Comparison of ENCODE assay signal across 8 mouse cellular contexts in the genomic region with DNA sequence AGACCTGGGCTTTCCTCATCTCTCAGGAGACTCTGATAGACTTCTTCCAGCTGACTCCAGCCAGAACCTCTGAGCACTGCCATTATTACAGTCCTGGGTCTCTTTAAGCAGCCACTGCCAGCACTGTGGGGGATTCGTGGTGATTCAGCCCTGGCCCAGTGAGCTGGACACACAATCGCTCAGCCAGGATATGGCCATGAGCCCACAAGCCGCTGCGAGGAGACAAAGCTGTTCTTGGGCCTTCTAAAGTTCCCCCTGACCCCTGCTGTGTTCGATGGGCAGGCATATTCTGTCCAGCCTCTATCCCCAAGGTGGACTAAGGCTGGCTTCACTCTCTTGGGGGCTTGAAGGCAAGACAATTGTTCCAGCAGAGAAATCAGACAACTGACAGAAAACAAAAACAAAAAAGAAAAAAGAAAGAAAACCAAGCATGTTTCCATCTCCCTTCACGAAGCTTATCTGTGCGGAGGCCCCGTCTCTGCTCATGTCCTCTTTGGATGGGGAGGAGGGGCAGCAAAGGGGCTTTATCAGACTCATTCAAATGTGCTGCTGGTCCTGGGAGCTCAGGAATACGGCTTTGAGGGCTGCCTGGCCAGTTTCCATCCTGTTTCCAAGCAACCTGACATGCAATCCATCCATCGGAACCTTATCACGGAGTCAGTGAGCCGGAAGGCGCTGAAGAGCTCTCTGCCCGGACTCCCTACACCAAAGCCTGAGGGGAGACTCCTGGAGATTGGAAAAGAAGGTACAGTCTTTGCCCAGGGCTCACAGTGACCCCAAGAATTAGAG.
DNase-seq lines count a peak whose midpoint lies in the region; ATAC-seq and TF ChIP-seq lines count a peak whose summit lies in the region.

No protein-coding gene starts in this region.

- WGBS in intestine, embryonic 14.5 days = 38% methylated on average over 14 of the region's 14 CpGs
- 42% methylated on average over 14 of the region's 14 CpGs for WGBS in intestine, embryonic 16.5 days
- 9% methylated on average over 14 of the region's 14 CpGs for WGBS in forebrain, postnatal 0 days

- H3K36me3 ChIP-seq in intestine, embryonic 14.5 days (ENCODE audit: control insufficient read depth, insufficient read depth, low read length) = no peaks in the 10 kb centered on the region
- no peaks in the 10 kb centered on the region for H3K36me3 ChIP-seq in intestine, embryonic 16.5 days (ENCODE audit: control insufficient read depth, insufficient read depth, low read length)
- H3K36me3 ChIP-seq in forebrain, postnatal 0 days (ENCODE audit: insufficient read depth) = no peaks in the 10 kb centered on the region

- no peak for TF ChIP-seq POLR2A in brain, embryonic 14.5 days (IDR thresholded peaks at IDR 0.05; ENCODE audit: borderline replicate concordance, extremely low read depth, insufficient read depth, insufficient read length, poor library complexity, severe bottlenecking)

- H3K4me3 ChIP-seq in intestine, embryonic 14.5 days (ENCODE audit: low read depth, low read length) = no peak overlapping the region
- H3K4me3 ChIP-seq in intestine, embryonic 16.5 days (ENCODE audit: low read length) = no peak overlapping the region
- H3K4me3 ChIP-seq in forebrain, postnatal 0 days (ENCODE audit: low read depth, low read length) = no peak overlapping the region

- H3K27ac ChIP-seq in intestine, embryonic 14.5 days (ENCODE audit: low read depth) = 0 out of 2 replicates have a peak overlapping the region, but pooled peaks have one; percentile 6
- no peak overlapping the region for H3K27ac ChIP-seq in intestine, embryonic 16.5 days (ENCODE audit: low read length)
- peak overlapping the region; percentile 40; the same call in 1 of the 2 replicates for H3K27ac ChIP-seq in forebrain, postnatal 0 days (ENCODE audit: low read depth, low read length)

- no peaks in the 10 kb centered on the region for H3K9me3 ChIP-seq in intestine, embryonic 14.5 days (ENCODE audit: control insufficient read depth, low read length)
- no peaks in the 10 kb centered on the region for H3K9me3 ChIP-seq in intestine, embryonic 16.5 days (ENCODE audit: control insufficient read depth, low read length)
- H3K9me3 ChIP-seq in forebrain, postnatal 0 days (ENCODE audit: low read length) = no peaks in the 10 kb centered on the region

- H3K27me3 ChIP-seq in intestine, embryonic 14.5 days (replicated peaks; ENCODE audit: control insufficient read depth, insufficient read depth, low read length) = no peaks in the 10 kb centered on the region
- no peaks in the 10 kb centered on the region for H3K27me3 ChIP-seq in intestine, embryonic 16.5 days (replicated peaks; ENCODE audit: control insufficient read depth, insufficient read depth, low read length)
- no peaks in the 10 kb centered on the region for H3K27me3 ChIP-seq in forebrain, postnatal 0 days (ENCODE audit: insufficient read depth, low read length)

- H3K9ac ChIP-seq in intestine, embryonic 14.5 days (ENCODE audit: low read length) = no peak overlapping the region
- H3K9ac ChIP-seq in intestine, embryonic 16.5 days (ENCODE audit: low read depth, low read length) = no peak overlapping the region
- H3K9ac ChIP-seq in forebrain, postnatal 0 days = 0 out of 2 replicates have a peak overlapping the region, but pooled peaks have one; percentile 18

- H3K4me2 ChIP-seq in intestine, embryonic 14.5 days (ENCODE audit: low read length) = no peak overlapping the region
- no peak overlapping the region for H3K4me2 ChIP-seq in intestine, embryonic 16.5 days (ENCODE audit: low read depth, low read length)
- peak overlapping the region; percentile 32 for H3K4me2 ChIP-seq in forebrain, postnatal 0 days (ENCODE audit: low read depth)

- TF ChIP-seq CTCF in brain, embryonic 14.5 days (IDR thresholded peaks at IDR 0.05; ENCODE audit: borderline replicate concordance, extremely low read depth, insufficient read depth, insufficient read length) = no peak
- TF ChIP-seq CTCF in forebrain, postnatal 0 days (IDR thresholded peaks at IDR 0.05; ENCODE audit: low read depth) = no peak

- no peak for ATAC-seq in intestine, embryonic 14.5 days (replicated peaks; ENCODE audit: low FRiP score, low TSS enrichment, low read depth)
- no peak for ATAC-seq in intestine, embryonic 16.5 days
- peak; percentile 84 for ATAC-seq in forebrain, postnatal 0 days

- no peak for DNase-seq in intestine, embryonic 14.5 days (ENCODE audit: low spot score)
- peak; percentile 96 for DNase-seq in brain, embryonic 14.5 days (ENCODE audit: low read depth)
- DNase-seq in forebrain, postnatal 0 days = peak; percentile 76
- DNase-seq in heart, postnatal 4 days = peak; percentile 81
- DNase-seq in lung, postnatal 36 days = peak; percentile 35
- peak; percentile 16 for DNase-seq in retina, postnatal 7 days (ENCODE audit: low read depth, low spot score)
- DNase-seq in thymus, adult 18-20 months = no peak

- H3K4me1 ChIP-seq in intestine, embryonic 14.5 days (replicated peaks; ENCODE audit: control insufficient read depth, insufficient read depth, low read length) = peaks cover 19% of the 10 kb centered on the region
- peaks cover 40% of the 10 kb centered on the region for H3K4me1 ChIP-seq in intestine, embryonic 16.5 days (ENCODE audit: control insufficient read depth, insufficient read depth, low read length)
- peaks cover 10% of the 10 kb centered on the region; the same call in 1 of the 2 replicates for H3K4me1 ChIP-seq in forebrain, postnatal 0 days (ENCODE audit: insufficient read depth)

Comparison
In these comparisons a context has a peak if more than half of its experiments do, and no peak if none do; other contexts are left out.
1. DNase-seq: peak in brain, embryonic 14.5 days (single experiment), forebrain, postnatal 0 days (single experiment), heart, postnatal 4 days (single experiment), lung, postnatal 36 days (single experiment) and retina, postnatal 7 days (single experiment); none in intestine, embryonic 14.5 days (single experiment) and thymus, adult 18-20 months (0 of 2).